Mouse (Mus musculus): ENCODE results near the gene Dnajc14. TPM values are rescaled to one million over a fixed set of nuclear protein-coding genes. Genes with fewer than 3 reads are reported as not detected.

Gene Dnajc14
- 15.2 and 16.5 TPM in 2 replicates for polyA plus RNA-seq (2012; rRNA removed)

DNA sequence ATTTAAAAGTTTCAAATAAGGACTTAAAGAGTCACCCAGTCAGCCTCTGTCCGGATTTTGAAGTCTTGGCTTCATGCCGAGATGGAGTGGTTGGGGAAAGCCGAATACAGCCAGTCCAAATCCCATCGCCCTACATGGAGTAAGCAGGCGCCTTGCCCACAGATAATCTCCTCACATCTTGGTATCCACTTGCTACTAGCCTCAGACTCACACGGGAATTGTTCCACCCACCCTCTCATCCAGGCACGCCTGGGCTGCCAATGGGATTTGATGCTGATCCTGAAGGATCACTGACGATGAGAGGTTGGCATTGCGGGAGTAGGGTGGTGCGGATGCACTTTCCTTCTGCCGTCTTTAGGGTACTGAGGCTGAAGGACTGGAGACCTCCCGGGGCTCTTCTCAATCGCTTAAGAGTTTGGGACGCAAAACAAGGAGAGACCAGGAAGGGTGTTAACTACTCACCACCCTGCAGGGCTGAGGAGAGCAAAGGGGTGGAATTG, at the start of gene Dnajc14:
Dnajc14 (plus strand) TSS at position 292 of the 500 bp plus-strand sequence.

GRCm38 (mm10) chr10:128790398-128791124, 13.3 kb upstream of the Dnajc14 start, which contains the start of gene Mmp19:
Mmp19 (plus strand) TSS chr10:128790910.

GRCm38 (mm10) chr10:128804271-128805091, 619 bp downstream of the Dnajc14 start, which contains the start of gene Tmem198b:
Tmem198b (minus strand) TSS chr10:128804370.

GRCm38 (mm10) chr10:128817033-128817432, 13.2 kb downstream of the Dnajc14 start, which contains the start of gene Sarnp:
Sarnp (plus strand) TSS chr10:128817333.

GRCm38 (mm10) chr10:128821358-128822056, 17.6 kb downstream of the Dnajc14 start, which contains the start of gene Ormdl2:
Ormdl2 (minus strand) TSS chr10:128821645.

Other genes starting within 250 kb of the Dnajc14 start
- gene Pa2g4, start 238.1 kb upstream of the Dnajc14 start, polyA plus RNA-seq (2012; rRNA removed): 11.8 and 15.3 TPM in 2 replicates
- gene Erbb3, start 214.4 kb upstream of the Dnajc14 start, polyA plus RNA-seq (2012; rRNA removed): 84.1 and 97.8 TPM in 2 replicates
- gene Rps26, start 177.3 kb upstream of the Dnajc14 start, polyA plus RNA-seq (2012; rRNA removed): 948 and 1,040 TPM in 2 replicates
- gene Ikzf4, start 158.1 kb upstream of the Dnajc14 start, polyA plus RNA-seq (2012; rRNA removed): 0.83 and 1.3 TPM in 2 replicates
- gene Suox, start 130.0 kb upstream of the Dnajc14 start, polyA plus RNA-seq (2012; rRNA removed): 10.0 and 12.2 TPM in 2 replicates
- gene Rab5b, start 107.8 kb upstream of the Dnajc14 start, polyA plus RNA-seq (2012; rRNA removed): 51.6 and 59.7 TPM in 2 replicates
- 3.2 and 3.4 TPM in 2 replicates for gene Pmel, start 99.9 kb upstream of the Dnajc14 start, polyA plus RNA-seq (2012; rRNA removed)
- 11.2 and 11.4 TPM in 2 replicates for gene Cdk2, start 99.0 kb upstream of the Dnajc14 start, polyA plus RNA-seq (2012; rRNA removed)
- 80.2 and 87.4 TPM in 2 replicates for gene Dgka, start 59.2 kb upstream of the Dnajc14 start, polyA plus RNA-seq (2012; rRNA removed)
- gene Pym1, start 56.2 kb upstream of the Dnajc14 start, polyA plus RNA-seq (2012; rRNA removed): 17.4 and 19.1 TPM in 2 replicates
- 4.8 and 5.0 TPM in 2 replicates for gene Mmp19, start 13.2 kb upstream of the Dnajc14 start, polyA plus RNA-seq (2012; rRNA removed)
- 17.7 and 17.9 TPM in 2 replicates for gene Tmem198b, start 308 bp downstream of the Dnajc14 start, polyA plus RNA-seq (2012; rRNA removed)
- 2.0 and 2.3 TPM in 2 replicates for gene Sarnp, start 13.3 kb downstream of the Dnajc14 start, polyA plus RNA-seq (2012; rRNA removed)
- 90.8 and 92.6 TPM in 2 replicates for gene Ormdl2, start 17.6 kb downstream of the Dnajc14 start, polyA plus RNA-seq (2012; rRNA removed)
- gene Gdf11, start 87.7 kb downstream of the Dnajc14 start, polyA plus RNA-seq (2012; rRNA removed): 1.5 and 1.6 TPM in 2 replicates
- 225 and 259 TPM in 2 replicates for gene Cd63, start 96.9 kb downstream of the Dnajc14 start, polyA plus RNA-seq (2012; rRNA removed)
- gene Rdh5, start 118.8 kb downstream of the Dnajc14 start, polyA plus RNA-seq (2012; rRNA removed): 28.4 and 36.4 TPM in 2 replicates
- 151 TPM in 2 replicates for gene Bloc1s1, start 120.0 kb downstream of the Dnajc14 start, polyA plus RNA-seq (2012; rRNA removed)
- 56.9 and 58.2 TPM in 2 replicates for gene Itga7, start 129.8 kb downstream of the Dnajc14 start, polyA plus RNA-seq (2012; rRNA removed)
- 159 and 171 TPM in 2 replicates for gene Mettl7b, start 156.9 kb downstream of the Dnajc14 start, polyA plus RNA-seq (2012; rRNA removed)
- not detected in 2 replicates for gene Olfr9, start 185.4 kb downstream of the Dnajc14 start, polyA plus RNA-seq (2012; rRNA removed)
- not detected in 2 replicates for gene Olfr763, start 206.7 kb downstream of the Dnajc14 start, polyA plus RNA-seq (2012; rRNA removed)
- not detected in 2 replicates for gene Olfr764-ps1, start 235.8 kb downstream of the Dnajc14 start, polyA plus RNA-seq (2012; rRNA removed)
- gene Olfr765, start 245.9 kb downstream of the Dnajc14 start, polyA plus RNA-seq (2012; rRNA removed): not detected in 2 replicates

All from colon, adult 2 months (tissue).